Mouse (Mus musculus) right cerebral cortex, adult 2 months (tissue): Measurements from ENCODE around the gene Apoa4.

Experiments
- DNase-seq, 2 experiments: peaks; one replicate each; pipeline ENCODE4 v3.0.0; 2021 to 2022; ENCODE audit warnings: low spot score in 2 of 2

Gene Apoa4

DNA sequence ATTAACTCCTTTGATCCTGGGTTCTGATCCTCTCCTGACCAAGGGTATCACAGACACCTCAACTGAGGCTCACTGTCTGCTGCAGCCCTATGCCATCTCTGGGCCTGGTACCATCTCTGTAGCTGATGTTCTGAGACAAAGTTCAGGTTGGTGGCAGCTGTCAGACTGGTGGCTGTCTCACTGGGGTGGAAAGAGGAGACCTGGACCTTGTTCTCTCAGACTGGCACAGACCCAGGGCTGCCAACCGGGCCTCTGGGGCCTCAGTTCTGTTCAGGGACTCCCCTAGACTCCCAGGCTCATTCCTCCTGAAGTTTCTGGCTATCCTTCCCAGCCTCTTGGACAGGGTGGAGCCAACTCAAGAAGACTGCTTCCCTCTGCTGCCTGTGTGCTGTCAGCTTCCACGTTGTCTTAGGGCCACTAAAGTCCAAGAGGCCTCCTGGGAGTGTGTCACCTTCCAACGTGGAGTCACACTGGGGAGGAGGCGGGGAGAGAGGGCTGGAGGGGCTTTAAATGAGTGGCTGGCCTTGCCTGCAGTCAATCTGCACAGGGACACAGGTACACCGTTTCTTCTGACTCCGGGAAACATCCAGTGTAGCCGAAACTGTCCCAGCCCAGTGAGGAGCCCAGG, at the start of gene Apoa4:
Gene Apoa4, plus strand, starts transcription at position 171 of the 628 bp plus-strand sequence.
- DNase-seq, result no peak

DNA sequence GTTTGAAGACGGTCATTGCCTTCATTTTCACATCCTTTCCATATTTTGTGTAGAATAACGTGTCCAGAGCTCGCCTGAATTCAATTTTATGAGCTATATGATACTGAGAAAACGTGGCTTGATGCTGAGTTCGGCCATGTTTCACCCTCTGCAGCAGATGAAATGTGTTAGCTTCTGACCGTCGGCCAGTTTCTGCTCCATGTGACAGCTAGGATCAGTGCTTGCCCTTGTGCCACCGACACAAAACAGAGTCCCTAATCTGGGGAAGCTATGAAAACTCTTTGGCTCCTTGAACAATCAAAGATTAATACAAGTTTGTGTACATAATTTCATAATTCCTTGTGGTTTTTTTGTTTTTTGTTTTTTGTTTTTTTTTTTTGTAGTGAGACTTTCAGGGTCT, 49.3 kb upstream of the Apoa4 start:
- no peak for DNase-seq

DNA sequence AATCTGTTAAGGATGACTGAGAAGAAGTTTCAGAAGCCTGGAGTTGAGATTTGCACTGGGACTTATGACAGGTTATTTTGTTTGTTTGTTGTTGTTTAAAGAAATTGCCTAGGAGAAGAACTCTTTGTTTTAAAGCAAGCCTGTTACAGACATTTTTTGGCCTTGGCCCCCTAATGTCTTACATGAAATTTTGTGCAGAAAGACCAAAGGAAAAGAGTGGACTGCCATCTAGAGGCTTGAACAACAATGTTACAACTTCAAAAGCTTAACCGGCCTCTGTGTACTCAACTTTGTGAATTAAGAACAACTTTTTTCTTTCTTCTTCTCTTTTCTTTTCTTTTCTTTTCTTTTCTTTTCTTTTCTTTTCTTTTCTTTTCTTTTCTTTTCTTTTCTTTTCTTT, 48.9 kb upstream of the Apoa4 start:
- DNase-seq, result no peak

DNA sequence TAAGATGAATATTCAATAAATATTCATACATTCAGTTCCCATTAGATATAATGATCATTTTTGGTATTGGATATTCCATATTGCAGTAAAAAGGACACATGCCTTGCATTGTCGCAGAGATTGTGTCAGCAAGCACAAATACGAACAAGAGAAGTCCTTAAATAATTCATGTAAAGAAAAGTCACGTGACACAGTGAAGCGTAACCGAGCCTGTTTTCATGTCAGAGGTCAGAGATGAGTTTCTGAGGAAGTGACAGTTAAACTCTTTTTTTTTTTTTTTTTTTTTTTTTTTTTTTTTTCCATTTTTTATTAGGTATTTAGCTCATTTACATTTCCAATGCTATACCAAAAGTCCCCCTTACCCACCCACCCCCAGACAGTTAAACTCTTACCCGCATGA, 47.9 kb upstream of the Apoa4 start:
- no peak for DNase-seq

DNA sequence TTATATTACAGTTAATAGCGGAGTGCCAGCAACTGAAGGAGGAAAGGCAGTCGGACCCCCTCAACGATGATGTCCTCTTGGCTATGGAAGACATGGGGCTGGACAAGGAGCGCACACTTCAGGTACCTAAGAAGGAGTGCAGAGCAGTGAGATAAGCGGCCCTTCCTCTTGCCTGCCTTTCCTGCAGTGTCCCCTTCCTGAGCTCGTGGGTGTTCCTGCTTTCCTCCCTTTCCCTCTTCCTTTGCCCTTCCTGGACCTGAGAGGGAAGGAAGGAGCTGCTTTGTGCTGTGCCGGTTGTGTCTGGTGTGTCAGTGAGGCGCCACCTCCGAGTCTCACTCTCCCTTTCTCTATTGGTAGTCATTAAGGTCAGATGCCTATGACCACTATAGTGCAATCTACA, 45.7 kb upstream of the Apoa4 start:
- DNase-seq, result no peak

DNA sequence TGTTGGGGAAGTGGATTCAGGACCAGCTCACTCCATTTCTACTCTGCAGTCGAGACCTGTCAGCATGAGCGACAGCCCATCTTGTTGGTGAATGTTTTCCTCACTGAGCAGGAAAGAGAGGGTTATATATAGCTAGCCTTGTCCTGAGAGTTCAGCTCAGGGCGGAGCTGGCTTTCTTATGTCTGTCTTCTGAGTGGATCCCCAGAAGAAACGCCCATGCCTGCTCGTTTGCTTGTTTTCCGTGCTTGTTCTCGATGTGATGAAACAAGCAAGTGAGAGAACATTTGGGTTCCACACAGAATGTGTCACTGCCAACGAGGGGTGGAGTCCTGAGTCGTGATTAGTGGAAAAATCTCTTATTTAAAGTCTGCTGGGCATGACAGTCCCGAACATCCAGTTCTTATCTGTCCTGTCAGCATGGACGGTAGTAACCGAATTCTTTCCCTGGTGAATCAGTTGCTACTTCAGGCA, 43.8 kb upstream of the Apoa4 start:
- no peak for DNase-seq

DNA sequence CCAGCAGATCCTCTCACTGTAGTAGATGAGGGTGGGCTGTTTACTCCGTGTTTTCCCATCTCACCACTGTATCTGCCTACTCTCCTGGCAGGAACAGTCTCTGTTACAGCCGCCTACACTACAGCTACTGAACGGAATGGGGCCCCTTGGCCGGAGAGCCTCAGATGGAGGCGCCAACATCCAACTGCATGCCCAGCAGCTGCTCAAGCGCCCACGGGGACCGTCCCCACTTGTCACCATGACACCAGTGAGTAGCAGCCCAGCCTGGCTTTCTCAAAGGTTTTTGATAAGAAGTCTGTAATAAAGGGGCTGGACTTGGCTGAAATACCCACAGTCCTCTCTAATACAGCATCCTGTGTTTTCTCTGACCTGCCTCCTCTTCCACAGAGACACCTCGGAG, 42.0 kb upstream of the Apoa4 start:
- peak; percentile 29 to 65 for DNase-seq

DNA sequence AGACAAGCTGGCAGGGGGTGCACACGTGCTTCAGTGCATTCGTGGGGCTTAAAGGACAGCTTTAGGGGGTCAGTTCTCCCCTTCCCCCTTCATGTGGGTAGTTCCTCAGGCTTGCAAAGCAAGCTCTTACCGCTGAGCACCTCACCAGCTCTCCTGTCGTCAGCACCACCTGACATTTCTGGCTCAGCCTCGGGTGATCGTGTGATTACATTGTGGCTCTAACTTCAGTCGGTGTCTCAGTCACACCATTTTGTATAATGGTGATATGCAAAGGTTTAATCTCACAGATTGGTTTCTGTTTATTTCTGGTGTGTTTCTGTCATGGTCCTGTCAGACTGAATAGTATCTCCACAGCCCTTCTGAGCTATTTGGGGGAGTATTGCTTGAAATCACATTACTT, 41.6 kb upstream of the Apoa4 start:
- no peak for DNase-seq

DNA sequence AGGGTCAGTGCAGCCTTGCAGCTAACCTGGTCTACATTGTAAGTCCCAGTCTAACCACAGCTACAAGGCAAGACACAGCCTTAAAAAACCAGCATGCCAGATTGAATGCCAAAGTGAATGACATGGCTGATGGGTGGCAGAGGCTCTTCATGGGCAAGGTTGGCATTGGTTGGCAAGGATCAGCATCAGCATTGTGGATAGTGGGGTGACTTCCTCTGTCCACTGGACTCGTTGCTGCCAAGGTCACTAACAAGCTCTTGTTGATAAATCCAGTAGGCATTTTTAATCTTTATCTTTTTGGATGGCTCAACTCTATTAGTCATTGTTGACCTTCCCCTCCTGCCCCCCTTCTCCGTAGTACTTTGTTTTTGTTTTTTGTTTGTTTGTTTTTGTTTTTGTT, 40.9 kb upstream of the Apoa4 start:
- no peak for DNase-seq

DNA sequence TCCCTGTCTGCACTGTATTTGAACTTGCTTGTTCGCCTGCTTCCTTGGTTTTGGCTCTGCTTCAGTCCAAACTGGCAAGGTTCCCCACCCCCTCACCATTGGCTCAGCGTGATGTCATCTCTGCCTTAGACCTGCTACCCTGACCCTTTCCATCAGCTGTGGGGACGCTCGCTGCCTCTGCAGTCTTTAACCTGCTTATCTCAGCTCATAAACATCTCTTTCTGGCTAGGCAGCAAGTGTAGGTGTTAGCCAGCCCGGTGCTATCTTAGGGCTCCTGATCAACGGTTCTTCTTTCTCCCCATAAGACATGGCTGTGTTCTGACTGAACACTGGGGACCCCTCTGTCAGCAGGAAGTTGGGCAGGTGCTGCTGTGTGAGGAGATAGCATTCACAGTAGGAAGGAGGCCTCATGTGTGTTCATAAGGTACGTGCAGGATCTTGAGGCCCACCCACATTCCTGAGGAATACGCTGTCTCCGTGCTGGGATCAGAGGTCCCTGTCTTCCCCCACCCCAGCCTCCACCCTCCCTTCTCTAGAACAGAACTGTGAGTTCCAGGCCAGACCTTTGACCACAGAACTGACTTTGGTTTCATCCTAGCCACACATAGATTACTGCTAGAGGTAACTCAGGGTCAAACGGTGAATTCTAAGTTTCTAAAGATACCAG, 33.5 kb upstream of the Apoa4 start:
- no peak for DNase-seq

DNA sequence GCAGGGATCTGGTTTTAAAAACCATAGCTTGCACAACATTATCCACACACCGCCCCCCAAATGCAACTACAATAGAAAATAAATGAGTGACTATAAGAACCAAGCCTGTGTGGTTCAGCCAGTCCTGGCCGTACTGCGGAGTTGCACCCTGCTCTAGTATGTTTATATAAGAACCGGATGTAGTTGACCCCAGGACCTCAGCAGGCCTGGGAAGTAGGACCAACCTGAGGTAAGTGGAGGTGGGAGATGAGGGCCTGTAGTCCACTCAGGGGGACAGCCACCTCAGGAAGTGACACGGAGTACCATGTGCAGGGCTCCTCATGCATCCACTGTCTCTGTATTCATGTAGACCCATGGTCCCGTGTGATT, 33.0 kb upstream of the Apoa4 start:
- no peak for DNase-seq

DNA sequence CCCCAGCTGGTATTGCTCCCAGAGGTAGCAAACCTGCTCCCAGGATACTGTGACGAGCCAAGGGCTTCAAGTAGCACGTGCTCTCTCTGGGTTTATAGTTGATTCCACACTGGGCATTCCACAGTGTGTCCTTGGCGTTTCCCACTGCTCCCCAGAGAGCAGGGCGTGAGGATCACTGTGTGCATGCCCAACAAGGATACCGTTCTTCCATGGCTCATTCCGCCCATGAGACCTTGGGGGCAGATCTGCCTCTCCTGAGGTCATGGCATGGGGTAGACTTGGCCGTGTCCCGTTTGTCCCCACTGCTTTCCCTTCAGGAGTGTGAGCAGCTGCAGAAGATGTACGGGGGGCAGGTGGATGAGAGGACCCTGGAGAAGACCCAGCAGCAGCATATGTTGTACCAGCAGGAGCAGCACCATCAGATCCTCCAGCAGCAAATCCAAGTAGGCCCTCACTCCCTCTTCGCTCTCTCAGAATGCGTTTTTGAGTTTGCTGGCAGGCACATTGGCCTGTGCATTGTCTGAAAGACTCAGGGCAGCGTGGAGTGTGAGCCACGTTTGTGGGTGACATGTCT, 32.0 kb upstream of the Apoa4 start:
- no peak for DNase-seq

DNA sequence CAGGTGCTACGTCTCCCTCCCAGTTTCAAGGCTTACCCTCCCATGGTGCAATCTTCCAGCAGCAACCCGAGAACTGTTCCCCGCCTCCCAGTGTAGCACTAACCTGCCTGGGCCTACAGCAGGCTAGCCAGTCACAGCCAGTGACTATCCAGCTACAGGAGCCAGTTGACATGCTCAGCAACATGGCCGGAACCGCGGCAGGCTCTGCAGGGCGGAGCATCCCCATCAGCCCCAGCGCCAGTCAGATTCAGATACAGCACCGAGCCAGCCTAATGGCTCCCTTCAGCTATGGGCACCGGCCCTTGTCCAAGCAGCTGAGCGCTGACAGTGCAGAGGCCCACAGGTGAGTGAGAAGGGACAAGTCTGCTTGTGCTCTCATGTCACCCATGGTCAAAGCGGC, 30.0 kb upstream of the Apoa4 start:
- no peak for DNase-seq

DNA sequence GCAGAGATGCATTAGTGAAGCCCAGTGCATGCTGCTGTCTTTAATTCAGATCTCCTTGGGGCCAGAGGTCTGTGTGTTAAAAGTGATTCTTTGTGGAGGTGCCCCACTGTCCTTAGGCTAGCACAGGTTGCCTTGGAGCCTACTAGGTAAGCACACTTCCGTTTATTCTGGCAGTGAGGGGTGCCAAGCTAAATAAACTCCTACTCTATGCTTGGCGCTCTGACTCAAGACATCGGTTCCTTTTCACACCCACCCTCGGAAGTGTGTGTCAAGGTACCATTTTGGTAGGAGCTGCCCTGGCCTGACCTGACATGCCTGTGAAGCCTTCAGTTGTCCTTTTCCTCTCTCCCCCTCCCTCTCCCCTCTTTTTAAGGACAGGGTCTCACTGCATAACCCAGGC, 26.2 kb upstream of the Apoa4 start:
- no peak for DNase-seq

DNA sequence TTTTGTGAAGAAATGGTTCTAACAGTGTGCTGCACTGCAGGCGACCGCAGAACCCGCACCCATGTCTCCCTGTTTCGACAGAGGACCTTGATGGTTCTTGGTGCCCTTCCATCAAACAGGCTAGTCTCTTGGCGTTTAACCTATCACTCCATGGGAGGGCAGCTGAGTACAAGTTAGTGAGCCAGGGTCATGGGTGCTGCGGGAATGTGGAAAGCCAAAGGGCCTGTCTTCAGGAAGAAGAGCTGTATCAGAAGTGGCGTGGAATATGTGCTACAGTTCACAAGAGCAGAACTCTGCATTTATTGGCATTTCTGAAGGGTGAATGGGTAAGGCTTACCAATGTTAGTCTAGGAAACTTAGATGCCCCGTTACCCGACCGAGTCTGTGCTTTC, 25.6 kb upstream of the Apoa4 start:
- no peak for DNase-seq

DNA sequence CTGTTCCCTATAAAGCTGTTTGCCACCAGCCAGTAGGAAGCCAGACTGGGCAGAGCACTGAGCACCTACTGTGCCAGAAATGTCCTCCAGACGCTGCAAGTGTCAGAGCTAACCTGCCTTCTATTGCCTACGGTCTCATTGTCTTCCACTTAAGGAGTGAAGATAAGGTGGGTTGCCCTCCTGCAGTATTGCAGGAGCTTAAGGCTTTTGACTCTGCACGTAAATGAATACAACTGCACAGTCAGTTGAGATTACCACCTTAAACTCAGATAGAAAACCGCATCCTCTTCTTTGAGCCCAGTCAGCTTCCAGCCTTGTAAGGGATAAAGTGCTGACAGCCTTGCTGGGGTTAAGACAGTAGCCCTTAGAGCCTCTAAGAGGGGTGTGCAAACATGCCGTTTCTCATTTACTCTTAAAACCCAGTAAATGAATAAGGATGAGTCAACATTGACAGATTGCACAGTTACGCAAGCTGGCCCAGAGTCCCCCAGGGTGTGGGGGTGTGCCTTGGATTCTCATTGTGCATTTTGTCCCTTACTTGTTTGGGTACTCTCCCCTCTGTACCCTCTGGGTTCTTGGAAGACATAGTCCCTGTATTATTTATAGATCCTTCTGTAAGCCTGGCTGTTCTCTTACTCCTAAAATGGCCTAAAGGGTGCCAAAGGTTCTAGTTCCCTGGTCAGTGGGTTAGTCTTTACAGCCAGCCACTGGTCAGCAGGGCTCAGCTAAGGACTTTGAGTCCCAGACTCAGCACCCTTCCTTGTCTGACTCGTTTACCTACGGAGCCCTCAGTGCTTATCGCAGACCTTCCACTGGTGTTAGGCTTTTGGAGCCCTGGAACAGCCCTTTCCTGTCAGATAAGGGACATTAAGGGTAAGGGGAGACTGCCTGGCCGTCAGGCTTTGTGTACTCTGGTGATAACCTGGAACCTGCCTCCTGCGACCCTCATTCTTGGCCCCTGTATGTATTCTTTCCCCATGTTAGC, 24.9 kb upstream of the Apoa4 start:
- DNase-seq, result peak; percentile 30 to 34

DNA sequence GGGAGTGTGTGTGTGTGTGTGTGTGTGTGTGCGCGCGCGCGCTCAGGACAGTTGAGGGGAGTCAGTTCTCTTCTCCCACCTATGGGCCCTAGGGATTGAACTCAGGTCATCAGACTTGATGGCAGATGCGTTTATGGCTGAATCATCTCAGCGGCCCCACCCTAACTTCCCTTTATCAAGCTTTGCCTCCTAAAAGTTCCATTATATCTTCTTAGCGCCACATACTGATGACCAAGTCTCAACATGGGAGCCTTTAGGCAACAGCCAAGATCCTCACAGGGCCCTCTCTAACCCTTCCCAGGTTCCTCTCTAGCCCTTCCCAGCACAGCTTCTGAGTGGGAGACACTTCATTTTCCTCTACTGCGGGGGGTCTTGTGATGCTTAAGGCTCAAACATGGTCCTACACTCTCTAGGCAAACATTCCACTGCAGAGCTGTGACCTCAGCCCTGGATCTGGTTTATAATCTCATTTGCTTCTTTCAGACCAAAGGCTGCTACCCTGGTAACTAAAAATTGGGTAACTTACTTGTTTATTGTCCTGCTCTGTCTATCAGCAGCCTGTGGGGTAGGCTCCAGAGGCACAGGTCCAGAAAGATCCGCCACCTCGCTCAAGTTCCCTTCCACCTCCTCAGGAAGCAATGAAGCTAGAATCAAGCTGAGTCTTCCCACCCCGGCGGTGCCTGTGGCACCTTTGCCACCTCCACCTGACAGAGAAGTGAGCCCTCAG, 23.6 kb upstream of the Apoa4 start:
- no peak for DNase-seq

DNA sequence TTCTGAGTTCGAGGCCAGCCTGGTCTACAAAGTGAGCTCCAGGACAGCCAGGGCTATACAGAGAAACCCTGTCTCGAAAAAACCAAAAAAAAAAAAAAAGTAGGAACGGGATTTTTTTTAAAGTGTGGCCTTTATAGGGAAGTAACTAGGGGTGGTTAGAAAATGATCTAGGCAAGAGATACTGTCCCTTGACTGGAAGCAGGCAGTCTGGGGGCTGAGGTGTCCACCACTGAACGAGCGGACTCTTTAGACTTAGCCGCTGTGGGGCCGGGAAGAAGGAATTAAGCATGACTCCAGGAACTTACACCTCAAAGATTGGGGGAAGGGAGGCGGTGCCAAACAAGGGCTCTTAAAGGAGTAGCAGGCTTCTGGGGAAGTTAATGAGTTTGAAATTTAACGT, 22.3 kb upstream of the Apoa4 start:
- no peak for DNase-seq

DNA sequence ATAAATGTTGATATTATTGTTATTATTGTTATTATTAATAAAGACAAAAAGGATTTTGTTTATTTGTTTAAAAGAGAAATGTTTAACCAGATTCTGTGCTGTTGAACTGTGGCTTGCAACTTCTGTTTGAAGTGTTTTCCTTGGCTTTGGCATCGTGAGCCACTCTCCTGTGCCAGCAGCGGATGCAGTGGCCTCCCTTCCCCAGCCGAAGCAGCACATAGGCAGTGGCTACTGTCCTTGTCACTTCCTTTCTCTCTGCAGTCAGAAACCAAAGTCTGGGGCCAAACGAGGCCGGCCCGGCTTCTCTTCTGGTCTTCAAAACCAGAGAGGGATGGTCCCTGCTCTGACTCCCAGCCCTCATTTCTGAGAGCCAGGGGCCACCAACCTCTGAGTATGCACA, 17.4 kb upstream of the Apoa4 start:
- DNase-seq, result no peak

DNA sequence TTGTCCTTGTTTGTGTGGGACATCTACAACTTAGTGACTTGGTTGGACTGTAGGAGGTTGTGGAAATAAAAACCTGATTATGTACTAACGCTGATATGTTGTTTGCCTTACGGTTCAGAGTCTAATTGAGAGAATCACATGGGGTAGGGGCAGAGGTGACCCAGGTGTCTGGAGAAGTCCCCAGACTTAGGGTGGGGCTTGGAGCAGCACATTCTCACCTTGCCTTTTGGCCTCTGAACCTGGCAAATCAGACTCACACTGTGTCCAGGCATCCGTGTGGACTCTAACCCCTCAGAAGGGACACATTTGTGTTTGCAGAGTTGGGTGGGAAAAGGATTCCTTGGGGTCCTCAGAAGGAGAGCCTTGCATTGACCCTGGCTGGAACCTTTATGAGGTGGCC, 16.4 kb upstream of the Apoa4 start:
- no peak for DNase-seq

DNA sequence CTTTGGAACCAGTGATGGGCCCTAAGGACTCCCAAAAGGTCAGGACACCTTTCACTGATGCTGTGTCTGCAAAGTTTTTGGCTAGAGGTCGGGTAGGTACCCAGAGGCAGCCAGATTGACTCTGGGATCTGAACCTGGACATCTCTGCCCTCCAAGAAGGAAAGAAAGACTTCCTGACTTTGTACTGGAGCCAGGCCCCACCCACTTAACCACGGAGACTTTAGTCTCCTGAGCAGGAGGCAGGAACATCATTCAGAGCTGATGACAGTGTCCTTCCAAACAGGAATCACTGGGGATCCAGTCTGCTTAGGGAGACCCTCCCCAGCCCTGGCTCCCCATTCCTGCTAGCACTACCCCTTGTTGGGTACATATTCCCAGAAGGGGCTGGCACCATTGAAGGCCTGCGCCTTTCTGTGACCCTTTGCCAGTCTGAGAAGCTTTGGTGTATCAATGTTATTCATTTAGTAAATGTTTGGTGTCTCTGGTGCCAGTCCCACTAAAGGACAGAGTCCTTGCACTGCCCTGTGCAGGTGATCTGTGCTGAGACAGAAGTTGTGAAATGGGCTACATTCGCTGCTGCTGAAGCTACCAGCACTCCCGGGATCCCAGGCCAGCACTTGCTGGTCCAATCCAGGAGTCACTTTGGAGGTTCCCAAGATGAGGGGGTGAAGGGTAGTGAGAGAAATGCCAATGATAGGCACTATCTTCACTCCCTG, 15.4 kb upstream of the Apoa4 start:
- no peak for DNase-seq
